Mouse (Mus musculus): ENCODE measurements around the gene Actr1a. TPM values are rescaled to one million over a fixed set of nuclear protein-coding genes. Genes with fewer than 3 reads are reported as not detected.
A peak's percentile ranks its signal among the peaks of the same experiment; 100 is the strongest.

Gene Actr1a
- total RNA-seq (2021): 100 to 1,000 TPM in 1 of 2 experiments, 10 to 100 TPM in 1; 95.3 to 110 TPM
- long read RNA-seq, experiment 1, transcript Actr1a-201 (11 exons, 2,757 nt): major isoform, 47 of 74 reads
- long read RNA-seq, experiment 1, partial matches to known transcripts: 21 of 74 reads
- long read RNA-seq, experiment 1, other reads (novel, unspliced or antisense): 5 of 74 reads
- long read RNA-seq, experiment 2, transcript Actr1a-201 (11 exons, 2,757 nt): major isoform, 48 of 104 reads
- long read RNA-seq, experiment 2, partial matches to known transcripts: 31 of 104 reads
- long read RNA-seq, experiment 2, other reads (novel, unspliced or antisense): 25 of 104 reads

GRCm38 (mm10) chr19:46395109-46396009 is at the start of gene Actr1a:
TSS of gene Actr1a (minus strand) at chr19:46395748.
- DNase-seq (ENCODE audit: low spot score in 2 of 2): peak; percentile 79 to 95

DNA sequence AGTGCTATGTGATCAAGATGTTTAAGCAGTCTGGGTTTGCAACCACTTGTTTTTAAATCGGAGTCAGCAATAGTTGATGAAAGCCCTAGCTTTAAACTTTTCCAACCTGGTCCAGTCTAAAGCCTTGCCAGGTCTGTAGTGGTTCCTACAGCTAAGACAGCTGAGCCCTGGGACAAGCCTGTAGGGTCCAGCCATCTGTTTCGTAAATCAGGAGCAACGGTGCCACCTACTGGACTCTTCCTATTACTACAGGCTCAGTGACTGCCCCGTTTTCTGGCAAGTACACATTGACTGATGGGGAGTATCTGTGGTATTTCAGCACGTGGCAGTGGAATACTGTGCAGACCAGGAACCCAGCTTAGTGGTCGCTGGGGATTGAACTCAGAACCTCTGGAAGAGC is 48.7 kb upstream of the Actr1a start:
- no peak for DNase-seq (ENCODE audit: low spot score in 2 of 2)

GRCm38 (mm10) chr19:46443509-46443908 is 48.0 kb upstream of the Actr1a start:
- DNase-seq (ENCODE audit: low spot score in 2 of 2): no peak

DNA sequence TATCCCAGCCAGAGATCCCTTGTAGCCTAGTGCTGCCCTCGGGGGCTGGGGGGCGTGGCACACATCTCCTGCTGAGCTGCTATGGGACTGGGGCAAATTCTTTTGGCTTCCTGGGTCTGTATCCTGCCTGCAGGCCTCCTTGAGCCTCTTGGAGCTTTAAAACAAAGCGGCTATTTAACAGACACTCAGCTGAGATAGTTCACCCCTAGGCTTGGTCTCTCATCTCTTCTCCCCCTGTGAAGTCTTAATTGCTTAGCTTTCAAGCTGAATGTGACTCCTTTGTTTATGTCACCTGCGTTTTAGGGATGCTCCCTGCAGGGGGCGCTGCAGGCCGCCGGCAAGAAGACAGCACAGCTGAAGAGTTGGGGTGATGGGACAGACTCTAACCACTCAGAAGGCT is 39.9 kb upstream of the Actr1a start:
- DNase-seq (ENCODE audit: low spot score in 2 of 2): no peak

DNA sequence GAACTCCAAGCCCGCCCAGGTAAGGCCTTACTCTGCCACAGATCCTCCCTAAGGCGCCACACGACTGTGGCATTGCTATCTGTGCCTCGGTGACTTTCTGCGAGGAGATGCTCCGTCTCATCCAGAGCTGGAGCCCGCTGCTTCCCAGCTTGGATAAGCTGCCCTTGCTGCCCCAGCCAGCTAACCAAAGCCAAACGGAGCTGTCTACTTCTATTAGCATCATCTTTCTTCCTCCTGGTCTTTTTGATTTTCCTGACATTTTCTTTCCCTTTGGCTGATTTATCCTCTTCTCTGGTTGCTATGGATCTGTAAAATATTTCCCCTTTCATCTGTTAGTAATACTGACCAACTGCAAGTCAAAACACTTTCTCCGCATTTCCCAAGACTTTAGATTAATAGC is 39.0 kb upstream of the Actr1a start:
- no peak for DNase-seq (ENCODE audit: low spot score in 2 of 2)

DNA sequence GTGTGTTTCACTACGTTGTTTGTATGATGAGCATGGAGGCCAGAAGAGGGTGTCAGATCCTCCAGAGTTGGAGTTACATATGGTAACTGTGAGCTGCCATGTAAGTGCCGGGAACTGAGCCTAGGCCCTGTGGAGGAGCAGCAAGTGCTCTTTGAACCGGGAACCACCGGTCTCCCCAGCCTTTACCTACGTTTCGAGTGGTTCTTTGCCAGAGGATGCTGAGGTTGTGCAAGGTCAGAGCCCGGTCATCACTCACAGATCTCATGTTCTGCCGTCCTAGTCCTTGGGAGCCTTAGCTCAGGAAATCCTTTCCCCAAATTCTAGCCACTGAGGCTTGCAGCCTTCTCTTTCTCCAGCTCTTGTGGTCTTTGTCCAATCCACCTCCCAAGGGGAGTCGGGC is 38.6 kb upstream of the Actr1a start:
- DNase-seq (ENCODE audit: low spot score in 2 of 2): no peak

DNA sequence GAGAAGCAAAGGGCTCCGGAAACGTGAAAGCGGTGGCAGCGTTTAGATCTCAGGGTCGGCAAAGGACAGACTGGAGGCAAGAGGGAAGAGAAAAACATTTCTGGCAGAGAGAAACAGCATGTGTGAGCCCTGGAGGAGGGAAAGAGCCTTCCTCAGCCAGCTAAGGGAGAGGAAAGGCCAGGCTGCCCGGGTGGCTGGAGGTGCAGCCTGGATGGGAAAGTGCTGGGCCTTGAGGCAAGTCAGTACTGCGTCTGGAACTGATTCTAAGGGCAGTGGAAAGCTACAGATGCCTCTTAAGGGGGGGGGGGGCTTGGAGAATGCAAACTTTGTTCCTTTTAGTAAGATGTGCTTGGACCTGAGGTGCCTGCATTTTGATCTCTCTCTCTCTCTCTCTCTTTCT is 38.2 kb upstream of the Actr1a start:
- no peak for DNase-seq (ENCODE audit: low spot score in 2 of 2)

DNA sequence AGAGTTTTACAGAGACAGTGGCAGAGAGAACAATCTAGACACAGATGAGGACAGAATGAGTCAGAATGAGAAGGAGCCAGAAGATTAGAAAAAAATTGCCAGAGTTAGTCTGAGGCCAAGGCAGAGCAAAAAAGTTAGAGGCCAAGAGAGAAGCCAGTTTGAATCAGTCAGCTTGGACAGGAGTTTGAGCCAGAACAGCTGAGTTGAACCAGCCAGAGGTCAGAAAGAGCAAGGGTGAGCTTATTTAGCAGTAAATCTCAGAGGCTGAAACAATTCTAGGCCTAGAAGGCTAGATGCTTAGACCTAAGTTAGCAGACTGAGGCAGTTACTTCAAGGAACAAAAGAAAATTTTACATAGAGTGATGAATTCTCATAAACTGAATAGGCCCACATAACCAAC is 33.7 kb upstream of the Actr1a start:
- DNase-seq (ENCODE audit: low spot score in 2 of 2): no peak

DNA sequence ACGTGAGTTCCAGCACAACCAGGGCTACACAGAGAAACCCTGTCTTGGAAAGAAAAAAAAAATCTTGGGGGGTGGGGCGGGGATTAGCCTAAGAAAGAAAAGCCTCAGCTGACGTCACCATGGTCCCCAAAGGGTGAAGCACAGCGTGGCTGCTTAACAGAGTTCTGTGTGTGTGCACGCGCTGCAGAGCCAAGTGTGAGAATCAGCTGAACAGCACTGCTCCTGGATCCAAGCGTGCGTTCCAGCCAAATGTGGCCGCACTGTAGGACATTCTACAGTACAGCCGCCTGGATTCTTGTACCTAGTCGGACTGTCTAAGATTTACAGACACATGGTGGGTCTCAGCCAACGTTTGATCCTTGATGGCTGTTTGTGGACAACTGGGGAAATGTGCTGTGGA is 30.9 kb upstream of the Actr1a start:
- DNase-seq (ENCODE audit: low spot score in 2 of 2): no peak

DNA sequence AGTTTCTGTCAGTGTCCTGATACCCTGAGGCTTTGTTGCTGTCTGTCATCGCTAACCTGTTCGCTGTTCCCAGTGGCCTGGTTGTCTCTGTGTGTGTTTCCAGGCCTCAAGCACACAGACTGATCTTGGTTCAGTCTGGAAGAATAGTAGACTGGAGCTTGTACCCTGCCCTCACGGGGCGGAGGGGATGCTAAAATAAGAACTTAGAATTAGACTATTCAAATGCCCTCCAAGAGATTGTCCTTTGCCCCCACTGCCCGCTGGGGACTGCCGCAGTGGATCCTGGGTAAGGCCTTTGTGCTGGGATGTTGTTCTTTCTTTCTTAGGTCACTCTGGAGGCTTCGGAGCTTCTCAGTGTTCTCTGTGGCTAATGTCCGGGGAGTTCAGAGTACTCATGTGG is 29.7 kb upstream of the Actr1a start:
- DNase-seq (ENCODE audit: low spot score in 2 of 2): no peak

DNA sequence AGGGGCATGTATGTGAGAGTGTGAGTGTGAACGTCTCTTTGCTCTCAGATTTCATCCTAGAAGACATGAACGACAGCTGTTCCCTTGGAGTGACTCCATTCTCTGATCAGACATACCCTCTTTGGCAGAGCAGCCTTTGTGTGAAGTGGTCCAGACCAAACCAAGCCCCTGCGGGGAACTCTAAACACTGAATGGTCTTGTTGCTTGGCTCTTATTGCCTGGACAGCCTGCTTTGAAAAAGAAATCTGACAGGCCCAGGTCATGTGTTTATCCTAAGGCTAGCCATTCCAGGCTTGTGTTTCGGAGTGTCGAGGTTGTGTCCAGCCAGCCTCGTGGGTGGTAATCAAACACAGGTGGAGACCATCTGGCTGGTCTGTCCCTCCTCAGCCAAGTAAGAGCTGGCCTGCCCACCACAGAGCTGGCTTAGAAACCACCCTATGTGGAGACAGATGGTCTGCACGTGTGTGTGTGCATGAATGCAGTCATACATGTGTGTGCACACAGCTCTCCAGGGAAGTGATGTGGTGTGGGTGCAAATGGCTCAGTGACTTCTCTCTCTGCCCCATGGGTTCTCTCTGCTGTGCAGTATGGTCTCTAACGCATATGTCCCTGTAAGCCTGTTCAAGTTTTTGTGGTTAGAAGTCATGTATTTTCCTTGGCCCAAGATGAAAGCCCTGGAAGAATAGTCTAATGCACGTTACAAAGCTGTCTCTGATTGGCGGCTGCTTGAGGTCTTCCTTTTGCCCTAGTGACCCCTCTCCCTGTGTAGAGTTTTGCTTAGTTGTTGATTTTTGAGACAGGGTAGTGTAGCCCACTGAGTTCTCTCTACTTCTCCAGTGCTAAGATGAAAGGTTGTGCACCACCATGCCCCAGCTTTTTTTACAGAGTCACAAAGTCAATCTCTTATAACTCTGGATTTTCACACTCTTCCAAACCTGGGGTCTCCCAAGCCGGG is 27.1 kb upstream of the Actr1a start:
- DNase-seq (ENCODE audit: low spot score in 2 of 2): no peak

GRCm38 (mm10) chr19:46420410-46420809 is 24.9 kb upstream of the Actr1a start:
- DNase-seq (ENCODE audit: low spot score in 2 of 2): no peak

DNA sequence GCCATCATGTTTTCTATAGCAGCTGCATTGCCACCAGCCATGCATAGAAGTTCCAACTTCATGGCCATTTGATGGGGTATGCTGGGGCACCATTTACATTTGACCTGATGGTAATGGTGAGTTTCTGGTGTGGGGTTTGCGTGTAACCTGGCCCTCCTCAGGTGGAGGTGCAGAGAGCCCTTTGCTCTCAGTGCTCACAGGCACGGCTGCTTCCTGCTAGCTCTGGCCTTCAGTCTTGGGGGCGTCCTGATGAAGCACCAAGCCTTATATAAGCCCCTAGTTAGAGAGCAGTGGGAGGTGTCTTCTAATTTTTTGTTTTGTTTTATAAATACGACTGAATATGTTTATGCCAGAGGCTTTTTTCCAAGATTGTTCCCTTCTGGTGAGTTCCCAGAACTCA is 22.5 kb upstream of the Actr1a start:
- DNase-seq (ENCODE audit: low spot score in 2 of 2): no peak

DNA sequence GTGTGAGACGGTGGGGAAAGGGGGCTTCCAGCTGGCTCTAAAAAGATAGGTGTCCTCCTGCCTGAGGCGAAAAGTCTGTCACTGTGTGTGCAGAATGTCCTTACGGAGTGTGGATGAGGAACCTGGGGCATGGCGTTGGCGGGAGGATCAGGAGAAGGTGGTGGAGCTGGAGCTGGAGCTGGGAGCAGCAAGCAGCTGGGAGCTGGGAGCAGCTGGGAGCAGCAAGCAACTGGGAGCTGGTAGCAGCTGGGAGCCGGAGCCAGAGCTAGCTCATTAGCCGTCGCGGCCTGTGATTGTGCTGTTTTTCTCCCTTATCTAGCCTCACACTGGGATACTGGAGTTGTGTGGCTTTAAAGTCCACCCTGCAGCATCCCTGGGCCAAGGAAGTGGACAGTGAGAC is 20.7 kb upstream of the Actr1a start:
- DNase-seq (ENCODE audit: low spot score in 2 of 2): no peak

DNA sequence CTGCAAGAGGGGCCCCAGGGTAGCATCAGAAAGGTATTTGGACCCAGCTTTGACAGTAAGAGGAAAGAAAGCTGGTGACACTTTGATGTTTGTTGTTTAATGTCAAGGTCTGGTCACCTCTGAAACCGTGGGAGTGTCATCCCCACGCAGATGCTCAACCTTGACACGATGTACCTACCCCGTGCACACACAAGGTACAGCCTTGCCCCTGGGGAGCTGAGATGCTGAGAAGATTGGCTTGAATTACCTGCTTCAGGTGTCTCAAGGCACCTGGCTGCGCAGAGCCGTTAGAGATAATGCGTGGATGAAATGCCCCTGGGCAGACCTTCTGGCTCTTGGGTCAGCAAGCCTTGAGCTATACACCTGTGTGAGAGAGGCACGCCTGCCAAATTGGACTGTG is 18.9 kb upstream of the Actr1a start:
- DNase-seq (ENCODE audit: low spot score in 2 of 2): no peak

DNA sequence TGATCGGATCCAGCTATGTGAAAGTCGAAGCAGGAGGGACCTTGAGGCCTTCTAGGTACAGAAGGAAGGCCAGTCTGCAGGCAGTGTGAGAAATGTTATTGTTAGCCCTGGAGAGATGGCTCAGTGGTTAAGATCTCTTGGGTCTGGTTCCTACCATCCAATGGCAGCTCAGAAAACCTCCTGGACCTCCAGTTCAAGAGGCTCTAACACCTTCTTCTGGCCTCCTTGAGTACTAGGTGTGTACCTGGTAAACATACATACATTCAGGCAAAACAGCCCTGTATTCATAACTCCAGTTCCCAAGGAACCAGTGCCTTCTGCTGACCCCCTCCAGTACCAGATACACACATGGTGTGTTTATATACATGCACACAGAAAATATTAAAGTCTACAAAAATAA is 18.4 kb upstream of the Actr1a start:
- no peak for DNase-seq (ENCODE audit: low spot score in 2 of 2)

- no peak for DNase-seq (ENCODE audit: low spot score in 2 of 2)
These were observed 16.7 kb upstream of the Actr1a start for GRCm38 (mm10) chr19:46412056-46412805.

DNA sequence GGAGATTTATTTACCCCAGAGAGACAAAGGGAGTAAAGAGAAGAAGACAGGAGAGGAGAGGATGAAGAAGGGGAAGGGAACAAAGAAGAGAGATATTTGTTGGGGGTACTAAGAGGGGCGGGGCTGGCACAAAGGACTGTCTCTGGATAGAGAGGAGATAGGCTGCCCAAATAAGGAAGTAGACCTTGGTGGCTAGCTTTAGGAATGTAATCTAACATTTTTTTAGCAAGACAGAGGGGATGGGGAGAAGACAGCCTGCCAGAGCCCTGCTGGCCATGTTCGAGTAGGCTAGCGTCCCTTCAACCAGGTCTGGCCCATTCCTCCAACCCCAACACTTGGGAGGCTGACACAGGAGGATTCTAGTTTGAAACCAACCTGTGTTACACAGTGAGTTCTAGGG is 14.0 kb upstream of the Actr1a start:
- DNase-seq (ENCODE audit: low spot score in 2 of 2): no peak

- no peak for DNase-seq (ENCODE audit: low spot score in 2 of 2)
These were observed 11.2 kb upstream of the Actr1a start for GRCm38 (mm10) chr19:46406592-46407386.

DNA sequence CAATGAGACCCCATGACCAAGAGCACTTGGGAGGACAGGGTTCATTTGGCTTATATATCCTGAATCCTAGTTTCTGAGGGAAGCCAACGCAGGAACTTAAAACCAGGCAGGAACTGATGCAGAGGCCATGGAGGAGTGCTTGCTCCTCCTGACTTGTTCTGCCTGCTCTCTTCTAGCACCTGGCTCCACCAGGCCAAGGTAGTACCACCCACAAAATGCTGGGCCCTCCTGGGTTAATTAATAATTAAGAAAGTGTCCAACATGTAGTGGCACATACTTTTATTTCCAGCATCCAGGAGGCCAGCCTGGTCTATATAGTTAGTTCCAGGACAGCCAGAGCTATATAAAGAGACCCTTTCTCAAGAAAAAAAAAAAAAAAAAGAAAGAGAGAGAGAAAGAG is 8.5 kb upstream of the Actr1a start:
- DNase-seq (ENCODE audit: low spot score in 2 of 2): no peak
